Mouse (Mus musculus): ENCODE measurements at regions not wholly inside any gene's neighbourhood (a gene's known extent, or its start where the extent isn't known, plus 50 kb on each side); places are given as distances from the start of the nearest gene placed in this dataset.

DNA sequence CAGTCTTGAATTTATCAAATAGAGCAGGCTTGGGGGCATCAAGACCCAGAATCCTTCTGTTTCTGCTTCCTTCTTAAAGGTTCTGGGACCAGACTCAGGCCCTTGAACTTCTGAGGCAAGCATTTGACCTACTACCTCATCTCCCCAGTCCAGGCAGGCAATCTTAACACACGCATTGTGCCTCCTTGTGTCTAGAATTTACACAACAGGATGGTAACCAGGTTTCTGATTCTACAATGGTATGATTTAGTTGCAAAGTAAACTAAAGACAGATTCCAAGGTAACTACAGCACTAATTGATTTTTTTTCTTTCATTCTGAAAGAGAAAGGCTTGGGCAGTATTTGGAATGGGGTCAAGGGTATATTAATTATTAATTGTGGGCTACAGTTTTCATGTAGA lies 115.7 kb upstream of the Tgfbr2 start:
- WGBS = 79% methylated on average over 1 of the region's 1 CpGs
- no peak overlapping the region for H3K9ac ChIP-seq (ENCODE audit: low read length)
- H3K27ac ChIP-seq (replicated peaks) = no peak overlapping the region
- no peak for DNase-seq (ENCODE audit: low spot score)
- H3K27me3 ChIP-seq (ENCODE audit: control insufficient read depth, insufficient read depth, low read length) = no peaks in the 10 kb centered on the region
- no peaks in the 10 kb centered on the region for H3K36me3 ChIP-seq (ENCODE audit: control insufficient read depth, insufficient read depth, low read length)
- no peaks in the 10 kb centered on the region for H3K9me3 ChIP-seq (ENCODE audit: control insufficient read depth, low read length)
- no peak overlapping the region for H3K4me3 ChIP-seq (ENCODE audit: low read depth, low read length)
- no peak for ATAC-seq (ENCODE audit: low FRiP score, low TSS enrichment)
- H3K4me1 ChIP-seq (replicated peaks; ENCODE audit: control insufficient read depth, insufficient read depth) = no peaks in the 10 kb centered on the region
- TF ChIP-seq CTCF (IDR thresholded peaks at IDR 0.05; ENCODE audit: low read depth) (peak; percentile 42), EP300 (optimal IDR thresholded peaks at IDR 0.05) (no peak)
- H3K4me2 ChIP-seq (replicated peaks; ENCODE audit: low read depth) = no peak overlapping the region

- Histone ChIP-seq H3K27me3 (ENCODE audit: control insufficient read depth, insufficient read depth, low read length) (no peaks in the 10 kb centered on the region), H3K4me2 (replicated peaks; ENCODE audit: low read depth) (no peak overlapping the region), H3K36me3 (ENCODE audit: control insufficient read depth, insufficient read depth, low read length) (no peaks in the 10 kb centered on the region), H3K9me3 (ENCODE audit: control insufficient read depth, low read length) (no peaks in the 10 kb centered on the region), H3K27ac (replicated peaks) (no peak overlapping the region), H3K4me1 (replicated peaks; ENCODE audit: control insufficient read depth, insufficient read depth) (no peaks in the 10 kb centered on the region), H3K4me3 (ENCODE audit: low read depth, low read length) (no peak overlapping the region), H3K9ac (ENCODE audit: low read length) (no peak overlapping the region)
- WGBS = 78% methylated on average over 11 of the region's 11 CpGs
- DNase-seq (ENCODE audit: low spot score) (no peak), ATAC-seq (ENCODE audit: low FRiP score, low TSS enrichment) (no peak)
- TF ChIP-seq EP300 (optimal IDR thresholded peaks at IDR 0.05) = no peak
- no peak for TF ChIP-seq CTCF (IDR thresholded peaks at IDR 0.05; ENCODE audit: low read depth)
Observed at GRCm38 (mm10) chr9:116285691-116286431, 110.7 kb upstream of the Tgfbr2 start.

DNA sequence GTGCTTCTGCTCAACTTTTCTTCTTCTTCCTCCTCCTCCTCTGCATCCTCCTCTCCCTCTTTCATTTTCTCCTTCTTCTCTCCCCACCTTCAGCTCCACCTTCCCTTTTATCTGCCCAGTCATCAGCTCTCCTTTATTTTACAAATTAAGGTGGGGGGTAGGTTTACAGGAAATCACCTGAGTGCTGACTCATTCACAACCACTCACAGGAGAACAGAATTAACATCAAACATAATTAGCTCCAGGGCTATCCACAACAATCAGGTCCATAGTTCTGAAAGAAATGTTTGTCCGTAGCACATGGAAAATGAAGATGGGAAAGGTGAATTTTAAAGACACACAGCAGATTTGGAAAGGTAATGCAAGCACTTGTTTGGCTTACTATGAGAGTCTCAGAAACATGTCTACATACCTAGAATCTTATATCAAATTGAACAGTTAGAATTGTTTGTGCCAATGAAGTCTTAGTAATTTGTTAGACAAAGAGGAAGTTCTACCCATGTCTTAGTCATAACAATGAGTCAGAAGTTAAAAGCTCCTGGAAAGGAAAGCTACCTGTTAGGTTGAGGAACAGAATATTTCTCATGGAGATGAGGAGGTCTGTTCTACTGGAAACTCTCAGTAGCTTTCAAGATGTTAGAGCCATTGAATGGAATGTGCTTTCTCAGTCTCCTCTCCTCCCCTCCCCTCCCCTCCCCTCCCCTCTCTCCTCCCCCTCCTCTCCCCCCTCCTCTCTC lies 108.8 kb upstream of the Tgfbr2 start:
- DNase-seq (ENCODE audit: low spot score) (no peak), ATAC-seq (ENCODE audit: low FRiP score, low TSS enrichment) (no peak)
- 87% methylated on average over 1 of the region's 1 CpGs for WGBS
- no peak overlapping the region for H3K9ac ChIP-seq (ENCODE audit: low read length)
- no peak overlapping the region for H3K27ac ChIP-seq (replicated peaks)
- no peak for TF ChIP-seq EP300 (optimal IDR thresholded peaks at IDR 0.05)
- TF ChIP-seq CTCF (IDR thresholded peaks at IDR 0.05; ENCODE audit: low read depth) = no peak
- no peaks in the 10 kb centered on the region for H3K9me3 ChIP-seq (ENCODE audit: control insufficient read depth, low read length)
- no peak overlapping the region for H3K4me2 ChIP-seq (replicated peaks; ENCODE audit: low read depth)
- no peaks in the 10 kb centered on the region for H3K27me3 ChIP-seq (ENCODE audit: control insufficient read depth, insufficient read depth, low read length)
- H3K4me1 ChIP-seq (replicated peaks; ENCODE audit: control insufficient read depth, insufficient read depth) = no peaks in the 10 kb centered on the region
- no peaks in the 10 kb centered on the region for H3K36me3 ChIP-seq (ENCODE audit: control insufficient read depth, insufficient read depth, low read length)
- no peak overlapping the region for H3K4me3 ChIP-seq (ENCODE audit: low read depth, low read length)

GRCm38 (mm10) chr9:116281654-116282053 lies 106.5 kb upstream of the Tgfbr2 start:
- no peak overlapping the region for H3K4me3 ChIP-seq (ENCODE audit: low read depth, low read length)
- ATAC-seq (ENCODE audit: low FRiP score, low TSS enrichment) = no peak
- H3K36me3 ChIP-seq (ENCODE audit: control insufficient read depth, insufficient read depth, low read length) = no peaks in the 10 kb centered on the region
- H3K27ac ChIP-seq (replicated peaks) = no peak overlapping the region
- no peak for TF ChIP-seq EP300 (optimal IDR thresholded peaks at IDR 0.05)
- no peak for DNase-seq (ENCODE audit: low spot score)
- no peak overlapping the region for H3K4me2 ChIP-seq (replicated peaks; ENCODE audit: low read depth)
- H3K27me3 ChIP-seq (ENCODE audit: control insufficient read depth, insufficient read depth, low read length) = no peaks in the 10 kb centered on the region
- no peaks in the 10 kb centered on the region for H3K9me3 ChIP-seq (ENCODE audit: control insufficient read depth, low read length)
- no peak overlapping the region for H3K9ac ChIP-seq (ENCODE audit: low read length)
- H3K4me1 ChIP-seq (replicated peaks; ENCODE audit: control insufficient read depth, insufficient read depth) = no peaks in the 10 kb centered on the region

DNA sequence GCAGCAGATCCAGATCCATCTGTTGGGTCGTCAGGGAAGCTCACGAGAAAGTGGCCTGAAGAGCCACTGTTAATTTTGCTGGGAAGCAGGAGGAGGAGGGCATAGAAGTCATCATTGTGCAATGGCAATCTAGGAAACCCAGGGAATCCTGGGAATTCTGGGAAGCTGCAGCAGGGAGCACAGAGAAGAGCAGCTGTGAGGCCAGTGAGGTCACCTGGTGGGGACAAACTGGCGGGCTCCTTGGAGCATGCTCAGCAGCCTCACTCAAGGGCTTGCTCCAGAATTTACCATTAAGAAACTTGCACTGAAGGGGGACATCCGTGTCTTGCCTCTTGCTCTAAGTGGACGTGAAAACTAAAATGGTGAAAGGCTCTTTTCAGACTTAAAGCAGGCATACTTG lies 105.0 kb upstream of the Tgfbr2 start:
- Histone ChIP-seq H3K36me3 (ENCODE audit: control insufficient read depth, insufficient read depth, low read length) (no peaks in the 10 kb centered on the region), H3K27ac (replicated peaks) (no peak overlapping the region), H3K27me3 (ENCODE audit: control insufficient read depth, insufficient read depth, low read length) (no peaks in the 10 kb centered on the region), H3K4me1 (replicated peaks; ENCODE audit: control insufficient read depth, insufficient read depth) (no peaks in the 10 kb centered on the region), H3K4me3 (ENCODE audit: low read depth, low read length) (no peak overlapping the region), H3K9ac (ENCODE audit: low read length) (no peak overlapping the region), H3K4me2 (replicated peaks; ENCODE audit: low read depth) (no peak overlapping the region), H3K9me3 (ENCODE audit: control insufficient read depth, low read length) (no peaks in the 10 kb centered on the region)
- 88% methylated on average over 5 of the region's 5 CpGs for WGBS
- no peak for TF ChIP-seq EP300 (optimal IDR thresholded peaks at IDR 0.05)
- no peak for TF ChIP-seq CTCF (IDR thresholded peaks at IDR 0.05; ENCODE audit: low read depth)
- no peak for ATAC-seq (ENCODE audit: low FRiP score, low TSS enrichment)
- DNase-seq (ENCODE audit: low spot score) = no peak

DNA sequence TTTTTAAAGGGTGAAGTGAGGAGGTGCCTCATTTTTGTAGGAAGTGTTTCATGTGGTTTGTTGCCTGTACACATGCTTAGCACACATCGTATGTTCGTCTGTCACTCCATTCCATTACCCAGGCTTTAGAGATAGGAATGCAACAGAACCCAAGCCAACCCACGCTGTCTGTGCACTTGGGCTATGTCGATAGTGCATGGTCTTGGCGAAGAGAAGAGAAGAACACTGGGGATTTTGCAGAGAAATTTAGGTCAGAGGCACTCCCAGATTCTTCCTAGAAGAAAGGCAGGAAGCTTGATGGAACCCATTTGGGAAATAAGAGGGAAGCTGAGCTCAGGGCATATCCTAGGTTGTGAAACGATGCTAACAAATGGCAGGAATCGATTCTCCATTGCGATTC lies 103.7 kb upstream of the Tgfbr2 start:
- TF ChIP-seq CTCF (IDR thresholded peaks at IDR 0.05; ENCODE audit: low read depth) (no peak), EP300 (optimal IDR thresholded peaks at IDR 0.05) (no peak)

More for the DNA sequence above, 103.7 kb upstream of the Tgfbr2 start:
- H3K4me2 ChIP-seq (replicated peaks; ENCODE audit: low read depth) = no peak overlapping the region
- H3K9me3 ChIP-seq (ENCODE audit: control insufficient read depth, low read length) = no peaks in the 10 kb centered on the region
- H3K27ac ChIP-seq (replicated peaks) = no peak overlapping the region
- DNase-seq (ENCODE audit: low spot score) = no peak
- no peak for ATAC-seq (ENCODE audit: low FRiP score, low TSS enrichment)
- H3K4me3 ChIP-seq (ENCODE audit: low read depth, low read length) = no peak overlapping the region
- H3K4me1 ChIP-seq (replicated peaks; ENCODE audit: control insufficient read depth, insufficient read depth) = no peaks in the 10 kb centered on the region
- WGBS = 78% methylated on average over 8 of the region's 8 CpGs
- H3K9ac ChIP-seq (ENCODE audit: low read length) = no peak overlapping the region
- H3K36me3 ChIP-seq (ENCODE audit: control insufficient read depth, insufficient read depth, low read length) = no peaks in the 10 kb centered on the region
- no peaks in the 10 kb centered on the region for H3K27me3 ChIP-seq (ENCODE audit: control insufficient read depth, insufficient read depth, low read length)
